Mouse (Mus musculus): Measurements from ENCODE around the gene Dcaf15.

Dcaf15 gene

GRCm38 (mm10) chr8:84101476-84102270 is 2.9 kb downstream of the Dcaf15 start:
- no peak for DNase-seq (ENCODE audit: low read depth, low spot score)

- DNase-seq (ENCODE audit: low read depth, low spot score), result no peak
These were observed 6.2 kb downstream of the Dcaf15 start for GRCm38 (mm10) chr8:84098376-84098775.

GRCm38 (mm10) chr8:84096061-84096460 is 8.5 kb downstream of the Dcaf15 start:
- DNase-seq (ENCODE audit: low read depth, low spot score), result no peak

GRCm38 (mm10) chr8:84090585-84090984 is 14.0 kb downstream of the Dcaf15 start:
- no peak for DNase-seq (ENCODE audit: low read depth, low spot score)

GRCm38 (mm10) chr8:84089277-84089676 is 15.3 kb downstream of the Dcaf15 start:
- no peak for DNase-seq (ENCODE audit: low read depth, low spot score)

GRCm38 (mm10) chr8:84087821-84088220 is 16.7 kb downstream of the Dcaf15 start:
- DNase-seq (ENCODE audit: low read depth, low spot score), result no peak

- DNase-seq (ENCODE audit: low read depth, low spot score), result no peak
These were observed 17.4 kb downstream of the Dcaf15 start for GRCm38 (mm10) chr8:84087156-84087555.

GRCm38 (mm10) chr8:84084341-84085115 is 20.0 kb downstream of the Dcaf15 start:
- no peak for DNase-seq (ENCODE audit: low read depth, low spot score)

- DNase-seq (ENCODE audit: low read depth, low spot score), result no peak
These were observed 20.7 kb downstream of the Dcaf15 start for GRCm38 (mm10) chr8:84083829-84084241.

- no peak for DNase-seq (ENCODE audit: low read depth, low spot score)
These were observed 25.4 kb downstream of the Dcaf15 start for GRCm38 (mm10) chr8:84079206-84079605.

- no peak for DNase-seq (ENCODE audit: low read depth, low spot score)
These were observed 27.7 kb downstream of the Dcaf15 start for GRCm38 (mm10) chr8:84076849-84077248.

- DNase-seq (ENCODE audit: low read depth, low spot score), result no peak
These were observed 28.2 kb downstream of the Dcaf15 start for GRCm38 (mm10) chr8:84076412-84076811.

- no peak for DNase-seq (ENCODE audit: low read depth, low spot score)
These were observed 31.2 kb downstream of the Dcaf15 start for GRCm38 (mm10) chr8:84073230-84073976.

GRCm38 (mm10) chr8:84072321-84072720 is 32.2 kb downstream of the Dcaf15 start:
- DNase-seq (ENCODE audit: low read depth, low spot score), result no peak

GRCm38 (mm10) chr8:84071921-84072320 is 32.6 kb downstream of the Dcaf15 start:
- no peak for DNase-seq (ENCODE audit: low read depth, low spot score)

- no peak for DNase-seq (ENCODE audit: low read depth, low spot score)
These were observed 33.9 kb downstream of the Dcaf15 start for GRCm38 (mm10) chr8:84070667-84071066.

- no peak for DNase-seq (ENCODE audit: low read depth, low spot score)
These were observed 34.3 kb downstream of the Dcaf15 start for GRCm38 (mm10) chr8:84070241-84070640.

GRCm38 (mm10) chr8:84069750-84070149 is 34.8 kb downstream of the Dcaf15 start:
- no peak for DNase-seq (ENCODE audit: low read depth, low spot score)

- DNase-seq (ENCODE audit: low read depth, low spot score), result no peak
These were observed 35.4 kb downstream of the Dcaf15 start for GRCm38 (mm10) chr8:84069169-84069568.

- DNase-seq (ENCODE audit: low read depth, low spot score), result no peak
These were observed 36.1 kb downstream of the Dcaf15 start for GRCm38 (mm10) chr8:84068316-84069035.

- no peak for DNase-seq (ENCODE audit: low read depth, low spot score)
These were observed 36.7 kb downstream of the Dcaf15 start for GRCm38 (mm10) chr8:84067911-84068310.

Measured in retina, adult 2 months (tissue).